Mouse (Mus musculus): ENCODE results near the gene 1700029H14Rik. TPM values are rescaled to one million over a fixed set of nuclear protein-coding genes. Genes with fewer than 3 reads are reported as not detected.
A peak's percentile ranks its signal among the peaks of the same experiment; 100 is the strongest.

The 1700029H14Rik gene
- polyA plus RNA-seq, 1 experiment from 2014 or later: not detected

DNA sequence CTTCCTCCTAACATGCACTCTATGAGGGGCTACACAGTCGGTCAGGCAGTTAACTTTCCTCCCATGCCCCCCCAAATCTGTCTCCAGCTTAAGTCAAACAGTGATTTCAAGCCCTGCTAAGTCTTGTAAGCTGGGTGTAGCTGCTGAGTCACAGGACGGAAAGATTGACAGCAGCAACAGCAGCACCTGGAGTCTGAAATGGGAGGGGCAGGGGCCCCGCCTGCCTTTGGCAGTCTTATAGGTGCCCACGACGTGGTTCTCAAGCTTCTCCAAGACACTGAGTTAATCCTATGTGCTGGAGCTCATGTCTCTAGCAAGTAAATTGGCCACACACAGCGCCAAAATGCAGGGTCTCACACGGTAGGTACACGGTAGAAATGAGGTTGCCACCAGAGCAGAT lies 31.1 kb upstream of the 1700029H14Rik start:
- Histone ChIP-seq H3K27me3 (ENCODE audit: insufficient read depth, low read length) (no peaks in the 10 kb centered on the region), H3K27ac (ENCODE audit: low read depth) (no peak overlapping the region), H3K4me1 (ENCODE audit: insufficient read depth) (peaks cover 8% of the 10 kb centered on the region; the same call in 1 of the 2 replicates), H3K9me3 (ENCODE audit: low read length) (no peaks in the 10 kb centered on the region), H3K4me2 (ENCODE audit: low read depth, low read length) (no peak overlapping the region), H3K9ac (replicated peaks) (no peak overlapping the region), H3K36me3 (replicated peaks; ENCODE audit: insufficient read depth, low read length) (peaks cover 11% of the 10 kb centered on the region; the same call in 1 of the 2 replicates), H3K4me3 (ENCODE audit: low read depth, low read length) (no peak overlapping the region)
- ATAC-seq (no peak), DNase-seq (no peak)
- 63% methylated on average over 8 of the region's 8 CpGs for WGBS (ENCODE audit: insufficient replicate concordance)
- no peak for TF ChIP-seq CTCF (IDR thresholded peaks at IDR 0.05; ENCODE audit: low read depth)
- no peak for TF ChIP-seq EP300 (IDR thresholded peaks at IDR 0.05; ENCODE audit: low read depth)

DNA sequence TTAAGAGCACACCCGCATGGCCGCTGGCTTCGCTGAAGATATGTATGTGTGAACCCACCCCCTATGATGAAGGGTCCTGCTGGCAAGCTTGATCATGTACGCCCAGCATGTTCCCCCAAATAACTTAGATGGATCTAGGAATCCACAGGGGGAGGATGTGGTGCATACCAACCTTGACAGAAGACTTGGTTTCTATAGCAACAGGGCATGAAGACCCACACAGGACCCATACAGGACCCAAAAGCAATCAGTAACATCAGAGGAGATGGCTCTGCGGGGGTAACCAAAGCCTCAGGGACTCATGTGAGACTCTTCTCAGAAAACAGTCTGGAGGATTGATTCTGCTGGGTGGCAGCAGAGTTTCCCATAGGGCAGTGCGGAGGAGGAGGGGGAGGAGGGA lies 29.0 kb upstream of the 1700029H14Rik start:
- Histone ChIP-seq H3K9ac (replicated peaks) (no peak overlapping the region), H3K36me3 (replicated peaks; ENCODE audit: insufficient read depth, low read length) (peaks cover 11% of the 10 kb centered on the region; the same call in 1 of the 2 replicates), H3K4me2 (ENCODE audit: low read depth, low read length) (no peak overlapping the region), H3K27me3 (ENCODE audit: insufficient read depth, low read length) (no peaks in the 10 kb centered on the region), H3K4me3 (ENCODE audit: low read depth, low read length) (no peak overlapping the region), H3K27ac (ENCODE audit: low read depth) (no peak overlapping the region), H3K4me1 (ENCODE audit: insufficient read depth) (peaks cover 8% of the 10 kb centered on the region; the same call in 1 of the 2 replicates), H3K9me3 (ENCODE audit: low read length) (no peaks in the 10 kb centered on the region)
- no peak for DNase-seq
- TF ChIP-seq EP300 (IDR thresholded peaks at IDR 0.05; ENCODE audit: low read depth) (no peak), CTCF (IDR thresholded peaks at IDR 0.05; ENCODE audit: low read depth) (no peak)
- 83% methylated on average over 6 of the region's 6 CpGs for WGBS (ENCODE audit: insufficient replicate concordance)
- no peak for ATAC-seq

- H3K4me3 ChIP-seq (ENCODE audit: low read depth, low read length): no peak overlapping the region
- peaks cover 17% of the 10 kb centered on the region; the same call in 1 of the 2 replicates for H3K36me3 ChIP-seq (replicated peaks; ENCODE audit: insufficient read depth, low read length)
- peaks cover 5% of the 10 kb centered on the region; the same call in 1 of the 2 replicates for H3K4me1 ChIP-seq (ENCODE audit: insufficient read depth)
- H3K4me2 ChIP-seq (ENCODE audit: low read depth, low read length): no peak overlapping the region
- H3K27me3 ChIP-seq (ENCODE audit: insufficient read depth, low read length): no peaks in the 10 kb centered on the region
- DNase-seq (no peak), ATAC-seq (peak; percentile 48)
- H3K27ac ChIP-seq (ENCODE audit: low read depth): no peak overlapping the region
- TF ChIP-seq EP300 (IDR thresholded peaks at IDR 0.05; ENCODE audit: low read depth): no peak
- no peak for TF ChIP-seq CTCF (IDR thresholded peaks at IDR 0.05; ENCODE audit: low read depth)
- no peaks in the 10 kb centered on the region for H3K9me3 ChIP-seq (ENCODE audit: low read length)
- no peak overlapping the region for H3K9ac ChIP-seq (replicated peaks)
- WGBS (ENCODE audit: insufficient replicate concordance): 47% methylated on average over 6 of the region's 6 CpGs
These were observed 26.8 kb upstream of the 1700029H14Rik start for GRCm38 (mm10) chr8:13589071-13589470.

GRCm38 (mm10) chr8:13584652-13585051 lies 22.4 kb upstream of the 1700029H14Rik start:
- no peak for TF ChIP-seq CTCF (IDR thresholded peaks at IDR 0.05; ENCODE audit: low read depth)
- no peak for TF ChIP-seq EP300 (IDR thresholded peaks at IDR 0.05; ENCODE audit: low read depth)

GRCm38 (mm10) chr8:13577869-13578268 lies 15.6 kb upstream of the 1700029H14Rik start:
- Histone ChIP-seq H3K27ac (ENCODE audit: low read depth) (no peak overlapping the region), H3K4me2 (ENCODE audit: low read depth, low read length) (0 out of 2 replicates have a peak overlapping the region, but pooled peaks have one; percentile 22), H3K9me3 (ENCODE audit: low read length) (peaks cover 2% of the 10 kb centered on the region), H3K36me3 (replicated peaks; ENCODE audit: insufficient read depth, low read length) (peaks cover 23% of the 10 kb centered on the region), H3K4me1 (ENCODE audit: insufficient read depth) (peaks cover 5% of the 10 kb centered on the region; the same call in 1 of the 2 replicates), H3K27me3 (ENCODE audit: insufficient read depth, low read length) (no peaks in the 10 kb centered on the region), H3K4me3 (ENCODE audit: low read depth, low read length) (no peak overlapping the region), H3K9ac (replicated peaks) (no peak overlapping the region)
- no peak for DNase-seq
- ATAC-seq: peak; percentile 76
- 66% methylated on average over 6 of the region's 6 CpGs for WGBS (ENCODE audit: insufficient replicate concordance)
- TF ChIP-seq EP300 (IDR thresholded peaks at IDR 0.05; ENCODE audit: low read depth) (no peak), CTCF (IDR thresholded peaks at IDR 0.05; ENCODE audit: low read depth) (no peak)

More at GRCm38 (mm10) chr8:13584652-13585051, 22.4 kb upstream of the 1700029H14Rik start:
- peaks cover 8% of the 10 kb centered on the region for H3K9me3 ChIP-seq (ENCODE audit: low read length)
- H3K9ac ChIP-seq (replicated peaks): no peak overlapping the region
- 84% methylated on average over 8 of the region's 8 CpGs for WGBS (ENCODE audit: insufficient replicate concordance)
- H3K27me3 ChIP-seq (ENCODE audit: insufficient read depth, low read length): no peaks in the 10 kb centered on the region
- ATAC-seq: no peak
- no peak for DNase-seq
- peaks cover 33% of the 10 kb centered on the region for H3K36me3 ChIP-seq (replicated peaks; ENCODE audit: insufficient read depth, low read length)
- H3K4me3 ChIP-seq (ENCODE audit: low read depth, low read length): no peak overlapping the region
- H3K4me1 ChIP-seq (ENCODE audit: insufficient read depth): no peaks in the 10 kb centered on the region
- H3K27ac ChIP-seq (ENCODE audit: low read depth): no peak overlapping the region
- no peak overlapping the region for H3K4me2 ChIP-seq (ENCODE audit: low read depth, low read length)

- Histone ChIP-seq H3K27me3 (ENCODE audit: insufficient read depth, low read length) (no peaks in the 10 kb centered on the region), H3K4me2 (ENCODE audit: low read depth, low read length) (no peak overlapping the region), H3K9ac (replicated peaks) (no peak overlapping the region), H3K36me3 (replicated peaks; ENCODE audit: insufficient read depth, low read length) (peaks cover 20% of the 10 kb centered on the region; the same call in 1 of the 2 replicates), H3K4me1 (ENCODE audit: insufficient read depth) (no peaks in the 10 kb centered on the region), H3K4me3 (ENCODE audit: low read depth, low read length) (no peak overlapping the region), H3K9me3 (ENCODE audit: low read length) (no peaks in the 10 kb centered on the region), H3K27ac (ENCODE audit: low read depth) (no peak overlapping the region)
- ATAC-seq: no peak
- DNase-seq: no peak
- 86% methylated on average over 11 of the region's 11 CpGs for WGBS (ENCODE audit: insufficient replicate concordance)
- no peak for TF ChIP-seq CTCF (IDR thresholded peaks at IDR 0.05; ENCODE audit: low read depth)
- no peak for TF ChIP-seq EP300 (IDR thresholded peaks at IDR 0.05; ENCODE audit: low read depth)
These were observed 9.7 kb upstream of the 1700029H14Rik start for GRCm38 (mm10) chr8:13571999-13572398.

All from liver, postnatal 0 days (tissue).